7 mouse cellular contexts compared by ENCODE assay signal in the genomic region with DNA sequence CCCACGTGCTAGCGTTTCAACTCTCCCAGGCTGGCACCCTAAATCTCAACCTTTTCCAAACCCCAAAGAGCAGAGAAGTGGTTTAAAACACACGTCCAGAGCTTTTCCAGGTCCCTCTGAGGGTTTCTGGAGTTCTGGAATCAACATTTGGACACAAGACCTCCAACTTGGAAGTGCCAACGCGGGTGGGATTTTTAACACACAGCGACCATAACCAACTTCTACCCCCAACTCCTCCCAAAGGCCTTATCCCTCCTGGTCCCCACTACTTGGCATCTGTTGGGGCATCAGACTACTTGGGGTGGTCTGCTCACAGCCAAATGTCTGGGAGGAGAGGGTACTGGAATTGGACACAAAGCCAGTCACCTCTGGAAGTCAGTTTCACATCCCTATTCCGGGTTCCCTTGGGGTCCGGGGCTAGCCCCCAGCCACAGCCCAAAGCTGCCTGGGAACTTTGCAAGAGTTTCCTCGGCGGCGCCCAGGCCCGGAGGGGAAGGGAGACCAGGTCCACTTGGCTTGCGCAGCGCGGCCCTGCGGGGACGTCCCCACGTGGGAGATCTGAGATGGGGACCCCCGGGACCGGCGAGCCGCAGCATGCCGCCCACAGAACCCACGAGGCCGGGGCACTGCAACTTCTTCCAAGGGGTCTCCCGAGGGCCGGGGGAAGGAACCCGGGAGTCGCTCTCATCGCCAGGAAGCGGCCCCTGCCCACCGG. TPM values are rescaled to one million over a fixed set of nuclear protein-coding genes. Genes with fewer than 3 reads are reported as not detected.
DNase-seq lines count a peak whose midpoint lies in the region; ATAC-seq and TF ChIP-seq lines count a peak whose summit lies in the region.

No protein-coding gene starts in this region.

- peak overlapping the region; percentile 96 for H3K4me3 ChIP-seq in kidney, postnatal 0 days (replicated peaks; ENCODE audit: low read depth, low read length)
- peak overlapping the region; percentile 93 for H3K4me3 ChIP-seq in midbrain, embryonic 15.5 days

- H3K4me2 ChIP-seq in kidney, postnatal 0 days (ENCODE audit: low read length), result peak overlapping the region; percentile 98
- peak overlapping the region; percentile 78 for H3K4me2 ChIP-seq in midbrain, embryonic 15.5 days

- no peaks in the 10 kb centered on the region for H3K27me3 ChIP-seq in kidney, postnatal 0 days (ENCODE audit: insufficient read depth, low read length)
- no peaks in the 10 kb centered on the region for H3K27me3 ChIP-seq in midbrain, embryonic 15.5 days (replicated peaks)

- peak overlapping the region; percentile 99 for H3K9ac ChIP-seq in kidney, postnatal 0 days (ENCODE audit: low read depth, low read length)
- peak overlapping the region; percentile 91 for H3K9ac ChIP-seq in midbrain, embryonic 15.5 days

- ATAC-seq in kidney, postnatal 0 days (replicated peaks; ENCODE audit: low FRiP score, low read depth), result peak; percentile 5
- no peak for ATAC-seq in midbrain, embryonic 15.5 days (replicated peaks)

- under 1% methylated on average over 32 of the region's 32 CpGs for WGBS in kidney, postnatal 0 days
- WGBS in midbrain, embryonic 15.5 days, result under 1% methylated on average over 28 of the region's 32 CpGs

- no peak for TF ChIP-seq CTCF in kidney, postnatal 0 days (IDR thresholded peaks at IDR 0.05; ENCODE audit: low read depth)

- peak overlapping the region; percentile 97 for H3K27ac ChIP-seq in kidney, postnatal 0 days
- H3K27ac ChIP-seq in midbrain, embryonic 15.5 days, result peak overlapping the region; percentile 99

- peak; percentile 48 for DNase-seq in urinary bladder, adult 2 months (ENCODE audit: low spot score)
- no peak for DNase-seq in urinary bladder, postnatal 25 days (ENCODE audit: low spot score)
- peak; percentile 68 for DNase-seq in cerebellum, adult 9-10 months
- peak; percentile 27 to 62 for DNase-seq in heart, adult 18-20 months
- no peak for DNase-seq in kidney, postnatal 0 days (ENCODE audit: low spot score)
- peak; percentile 23 for DNase-seq in urinary bladder, postnatal 10 days (ENCODE audit: low spot score)

- no peaks in the 10 kb centered on the region for H3K9me3 ChIP-seq in kidney, postnatal 0 days (replicated peaks; ENCODE audit: low read length)
- H3K9me3 ChIP-seq in midbrain, embryonic 15.5 days, result no peaks in the 10 kb centered on the region

- H3K4me1 ChIP-seq in kidney, postnatal 0 days (replicated peaks; ENCODE audit: insufficient read depth, low read length), result peaks cover 14% of the 10 kb centered on the region
- H3K4me1 ChIP-seq in midbrain, embryonic 15.5 days, result peaks cover 47% of the 10 kb centered on the region

- peaks cover 12% of the 10 kb centered on the region for H3K36me3 ChIP-seq in kidney, postnatal 0 days (ENCODE audit: insufficient read depth, low read length)
- 0 out of 2 replicates have a peak, but pooled peaks cover 7% of the 10 kb centered on the region for H3K36me3 ChIP-seq in midbrain, embryonic 15.5 days (replicated peaks)

RNA-seq across cellular contexts. Expression of a gene that starts 9.7 kb away (rescaled TPM):
- 106 and 119 TPM in 2 replicates for polyA plus RNA-seq in urinary bladder, adult 2 months (2012; rRNA removed)
- 100 to 1,000 TPM; 148 to 156 TPM for total RNA-seq in heart, adult 18-20 months (2021)
- 57.7 and 131 TPM in 2 replicates for polyA plus RNA-seq in kidney, postnatal 0 days (2015; fragmentation: Nextera tagmentation; extraction: Ambion mirVana)
- 89.3 and 127 TPM in 2 replicates for polyA plus RNA-seq in midbrain, embryonic 15.5 days (2015; fragmentation: Nextera tagmentation; extraction: Ambion mirVana)

RNA-seq across cellular contexts. Expression of a gene that starts 25.3 kb away (rescaled TPM):
- polyA plus RNA-seq in urinary bladder, adult 2 months (2012; rRNA removed), result 9.1 and 9.6 TPM in 2 replicates
- total RNA-seq in heart, adult 18-20 months (2021), result 10 to 100 TPM; 12.4 to 14.4 TPM
- 12.0 and 13.9 TPM in 2 replicates for polyA plus RNA-seq in kidney, postnatal 0 days (2015; fragmentation: Nextera tagmentation; extraction: Ambion mirVana)
- 13.6 and 14.6 TPM in 2 replicates for polyA plus RNA-seq in midbrain, embryonic 15.5 days (2015; fragmentation: Nextera tagmentation; extraction: Ambion mirVana)

RNA-seq across cellular contexts. Expression of a gene that starts 25.4 kb away (rescaled TPM):
- 7.2 and 7.7 TPM in 2 replicates for polyA plus RNA-seq in urinary bladder, adult 2 months (2012; rRNA removed)
- total RNA-seq in heart, adult 18-20 months (2021), result 1 to 10 TPM; 3.9 to 5.5 TPM
- polyA plus RNA-seq in kidney, postnatal 0 days (2015; fragmentation: Nextera tagmentation; extraction: Ambion mirVana), result 5.2 and 6.0 TPM in 2 replicates
- 14.2 and 14.8 TPM in 2 replicates for polyA plus RNA-seq in midbrain, embryonic 15.5 days (2015; fragmentation: Nextera tagmentation; extraction: Ambion mirVana)

Comparison
In these comparisons a context has a peak if more than half of its experiments do, and no peak if none do; other contexts are left out.
1. DNase-seq: peak in urinary bladder, adult 2 months (single experiment), cerebellum, adult 9-10 months (single experiment), heart, adult 18-20 months (2 of 2) and urinary bladder, postnatal 10 days (single experiment); none in urinary bladder, postnatal 25 days (single experiment) and kidney, postnatal 0 days (single experiment).